Mouse (Mus musculus) G1E (cell line): ENCODE measurements at regions not wholly inside any gene's neighbourhood (a gene's known extent, or its start where the extent isn't known, plus 50 kb on each side); places are given as distances from the start of the nearest gene placed in this dataset.

ENCODE experiments used
- CTCF ChIP-seq: IDR thresholded peaks from 2 replicates; pipeline ENCODE4 v1.5.1; 2012; ENCODE audit warnings: low read depth, low read length, inconsistent platforms, mixed read lengths
- GATA1 ChIP-seq: IDR thresholded peaks from 2 replicates; pipeline ENCODE4 v1.6.1; 2012; ENCODE audit warnings: borderline replicate concordance, low read length, inconsistent platforms, mixed read lengths
- GATA2 ChIP-seq: IDR thresholded peaks from 2 replicates; pipeline ENCODE4 v1.6.1; 2012; ENCODE audit warnings: low read depth, low read length, inconsistent platforms, borderline replicate concordance
- TAL1 ChIP-seq: conservative IDR thresholded peaks from 2 replicates; pipeline ENCODE4 v1.6.1; 2012; ENCODE audit warnings: low read depth, low read length, inconsistent platforms, mixed read lengths

GRCm38 (mm10) chrX:19165891-19166644, 315.1 kb downstream of the Tex13c3 start:
- TF ChIP-seq CTCF (no peak), GATA1 (no peak), TAL1 (no peak), GATA2 (no peak)
